Mouse (Mus musculus) MEL (cell line): ENCODE measurements around the gene Pigc. TPM values are rescaled to one million over a fixed set of nuclear protein-coding genes. Genes with fewer than 3 reads are reported as not detected.

Source experiments
- DNase-seq: peaks from one replicate; pipeline ENCODE4 v3.0.0; 2011; ENCODE audit warnings: low read depth, low spot score
- H3K27ac ChIP-seq: 2 replicates; pipeline ENCODE4 v1.5.1; 2012; ENCODE audit warnings: low read depth, mild to moderate bottlenecking, control low read depth, low read length, moderate library complexity; ENCODE audit not compliant: control insufficient read depth
- H3K27me3 ChIP-seq, 2 experiments: fragments of 150-350 bp in 1 of 2; sonication (generic) in 1 of 2; 2 replicates each; pipeline ENCODE4 v1.6.1; 2012; ENCODE audit warnings: low read length in 2 of 2, mild to moderate bottlenecking in 2 of 2, improper control_type of control experiment in 1 of 2, moderate library complexity in 1 of 2; ENCODE audit not compliant: insufficient read depth in 2 of 2, control insufficient read depth in 1 of 2
- H3K36me3 ChIP-seq, 2 experiments: 2 replicates each; pipeline ENCODE4 v1.6.1; 2012 to 2014; ENCODE audit warnings: low read length in 2 of 2, improper control_type of control experiment in 1 of 2, inconsistent platforms in 1 of 2, mild to moderate bottlenecking in 1 of 2; ENCODE audit not compliant: insufficient read depth in 2 of 2, control insufficient read depth in 1 of 2
- H3K4me1 ChIP-seq, 2 experiments: fragments of 150-350 bp in 1 of 2; sonication (generic) in 1 of 2; 2 replicates each; pipeline ENCODE4 v1.6.1; 2012; ENCODE audit warnings: low read length in 2 of 2, improper control_type of control experiment in 1 of 2, mild to moderate bottlenecking in 1 of 2; ENCODE audit not compliant: insufficient read depth in 2 of 2, control insufficient read depth in 1 of 2
- H3K4me3 ChIP-seq, 2 experiments: fragments of 150-350 bp in 1 of 2; sonication (generic) in 1 of 2; 2 replicates each; pipeline ENCODE4 v1.5.1; 2012; ENCODE audit warnings: low read depth in 2 of 2, low read length in 2 of 2, mild to moderate bottlenecking in 2 of 2, moderate library complexity in 2 of 2, control low read depth in 1 of 2, improper control_type of control experiment in 1 of 2; ENCODE audit not compliant: control insufficient read depth in 1 of 2, insufficient read depth in 1 of 2
- H3K79me2 ChIP-seq: 2 replicates; pipeline ENCODE4 v1.6.1; 2012; ENCODE audit warnings: mild to moderate bottlenecking, low read length, moderate library complexity; ENCODE audit not compliant: control insufficient read depth, poor library complexity, insufficient read depth
- H3K9ac ChIP-seq: 2 replicates; pipeline ENCODE4 v1.6.1; 2012; ENCODE audit warnings: low read depth, mild to moderate bottlenecking, control low read depth, low read length, moderate library complexity; ENCODE audit not compliant: control insufficient read depth, poor library complexity, severe bottlenecking
- H3K9me3 ChIP-seq: fragments of 150-350 bp; sonication (generic); replicated peaks from 2 replicates; pipeline ENCODE4 v1.6.1; 2012; ENCODE audit warnings: mild to moderate bottlenecking, low read length, improper control_type of control experiment, moderate library complexity; ENCODE audit not compliant: insufficient read depth
- MAX ChIP-seq: IDR thresholded peaks from 2 replicates; pipeline ENCODE4 v1.6.1; 2011; ENCODE audit warnings: low read length, improper control_type of control experiment
- MAZ ChIP-seq: IDR thresholded peaks from 2 replicates; pipeline ENCODE4 v1.6.1; 2012; ENCODE audit warnings: low read depth, mild to moderate bottlenecking, inconsistent platforms, low read length, improper control_type of control experiment
- NELFE ChIP-seq: IDR thresholded peaks from 2 replicates; pipeline ENCODE4 v1.6.1; 2011; ENCODE audit warnings: low read depth, low read length, improper control_type of control experiment
- POLR2A ChIP-seq, 2 experiments: IDR thresholded peaks; 2 replicates each; pipeline ENCODE4 v1.6.1; 2011 to 2012; ENCODE audit warnings: low read length in 2 of 2, mild to moderate bottlenecking in 2 of 2, control low read depth in 1 of 2, improper control_type of control experiment in 1 of 2, low read depth in 1 of 2, moderate library complexity in 1 of 2; ENCODE audit not compliant: control insufficient read depth in 1 of 2, insufficient read depth in 1 of 2, poor library complexity in 1 of 2
- TBP ChIP-seq: IDR thresholded peaks from 2 replicates; pipeline ENCODE4 v1.8.0; 2011; ENCODE audit warnings: low read depth, low read length, improper control_type of control experiment
- polyA plus RNA-seq, 2 experiments: library from polyadenylated mRNA; stranded (reverse) in 1 of 2; unstranded in 1 of 2; fragments of >175 nt in 1 of 2; fragments of >200 nt in 1 of 2; gene quantifications; 2 replicates each; pipeline versions ENCODE4 v1.2.1 to v1.2.4; 2012; ENCODE audit warnings: low replicate concordance in 2 of 2, low read depth in 1 of 2; ENCODE audit not compliant: insufficient read length in 2 of 2, insufficient read depth in 1 of 2, missing spikeins in 1 of 2
- total RNA-seq: library from RNA; depleted of rRNA; stranded (reverse); fragments of 300-350 nt; gene quantifications from 2 replicates; pipeline ENCODE4 v1.2.3, GENCODE M21; 2012; rRNA removed

Pigc gene
- total and polyA plus RNA-seq, 3 experiments = 4.2 to 9.8 TPM; not detected in 1

- Histone ChIP-seq H3K9me3 (no peaks in the 10 kb centered on the region), H3K9ac (no peak overlapping the region), H3K79me2 (no peaks in the 10 kb centered on the region), H3K27me3 (peaks cover 0 to 2% of the 10 kb centered on the region in 2 experiments; a peak in 3 of 4 replicates), H3K4me3 (no peak overlapping the region), H3K4me1 (no peaks in the 10 kb centered on the region), H3K36me3 (no peaks in the 10 kb centered on the region), H3K27ac (no peak overlapping the region)
- no peak for DNase-seq
- TF ChIP-seq NELFE = no peak
- TF ChIP-seq, all 39 proteins: peak for 0
Observed at GRCm38 (mm10) chr1:162020303-162020731, 51.3 kb downstream of the Pigc start.

- H3K4me3 ChIP-seq = no peak overlapping the region
- TF ChIP-seq TBP (no peak), MAX (no peak), POLR2A (IDR thresholded peaks at IDR 0.05; ENCODE audit: control insufficient read depth in 1 of 2, insufficient read depth in 1 of 2, low read depth in 1 of 2, low read length in 2 of 2, poor library complexity in 1 of 2) (no peak), MAZ (no peak)
Observed at GRCm38 (mm10) chr1:162020766-162021165, 51.8 kb downstream of the Pigc start.

More at GRCm38 (mm10) chr1:162020766-162021165, 51.8 kb downstream of the Pigc start:
- H3K9ac ChIP-seq = no peak overlapping the region
- H3K27me3 ChIP-seq = peaks cover 2% of the 10 kb centered on the region in 2 experiments; a peak in 3 of 4 replicates
- H3K4me1 ChIP-seq = no peaks in the 10 kb centered on the region
- H3K79me2 ChIP-seq = no peaks in the 10 kb centered on the region
- H3K9me3 ChIP-seq = no peaks in the 10 kb centered on the region
- DNase-seq = no peak
- H3K36me3 ChIP-seq = no peaks in the 10 kb centered on the region
- H3K27ac ChIP-seq = no peak overlapping the region

Other genes with a start within 250 kb of the Pigc start
- gene Fasl, start 180.7 kb upstream of the Pigc start, total RNA-seq = not detected in 2 replicates
- gene Fasl, start 180.7 kb upstream of the Pigc start, polyA plus RNA-seq = not detected
- 4.8 and 6.4 TPM in 2 replicates for gene Suco, start 92.5 kb upstream of the Pigc start, total RNA-seq
- gene Suco, start 92.5 kb upstream of the Pigc start, polyA plus RNA-seq = 1 to 10 TPM in 1 of 2 experiments, not detected in 1; 6.8 TPM
- not detected in 2 replicates for gene 4930558K02Rik, start 10.4 kb downstream of the Pigc start, total RNA-seq
- gene 4930558K02Rik, start 10.4 kb downstream of the Pigc start, polyA plus RNA-seq = not detected